22 mouse cellular contexts compared by ENCODE assay signal in genomic region chr8:24346390-24347113, GRCm38 (mm10).
A peak's percentile ranks its signal among the peaks of the same experiment; 100 is the strongest.
DNase-seq lines count a peak whose midpoint lies in the region; ATAC-seq and TF ChIP-seq lines count a peak whose summit lies in the region.
"Had no signal": no experiment of that assay in that cellular context is flagged by ENCODE, and none has a peak within 500 bp of the region (broad histone marks: within the 10 kb centered on the region; RNA-seq: fewer than 3 reads in every experiment).

No protein-coding gene starts in this region.

- no peaks in the 10 kb centered on the region for H3K9me3 ChIP-seq in kidney, embryonic 14.5 days (ENCODE audit: control insufficient read depth, low read length)
- H3K9me3 ChIP-seq in midbrain, embryonic 16.5 days (replicated peaks; ENCODE audit: control insufficient read depth, low read length, poor library complexity, severe bottlenecking) = no peaks in the 10 kb centered on the region
- H3K9me3 ChIP-seq: heart, embryonic 15.5 days; hindbrain, embryonic 10.5 days had no signal

- 43% methylated on average over 6 of the region's 6 CpGs for WGBS in kidney, embryonic 14.5 days
- 74% methylated on average over 6 of the region's 6 CpGs for WGBS in midbrain, embryonic 16.5 days

- no peak for DNase-seq in kidney, postnatal 4 days
- DNase-seq in embryo, embryonic 10.5 days (ENCODE audit: low spot score) = peak; percentile 43
- peak; percentile 74 for DNase-seq in forelimb bud, embryonic 11.5 days (ENCODE audit: low read depth, low spot score)
- no peak for DNase-seq in adrenal gland, postnatal 36 days
- DNase-seq: B cell, adult 2 months; cerebellum, postnatal 25 days; heart, adult 2 months; kidney, postnatal 10 days; liver; lung, adult 18-20 months; lung, postnatal 36 days; right cerebral cortex, postnatal 25 days; thymus, postnatal 36 days had no signal

- no peaks in the 10 kb centered on the region for H3K27me3 ChIP-seq in kidney, embryonic 14.5 days (ENCODE audit: control insufficient read depth, insufficient read depth, low read length)
- H3K27me3 ChIP-seq in myocyte (ENCODE audit: control insufficient read depth, insufficient read depth, insufficient read length) = peaks cover 21% of the 10 kb centered on the region
- H3K27me3 ChIP-seq in midbrain, embryonic 16.5 days (ENCODE audit: control insufficient read depth, insufficient read depth, low read depth, low read length) = no peaks in the 10 kb centered on the region
- H3K27me3 ChIP-seq: heart, embryonic 15.5 days had no signal

- ATAC-seq in kidney, embryonic 14.5 days (ENCODE audit: low FRiP score, low TSS enrichment) = peak; percentile 89
- no peak for ATAC-seq in midbrain, embryonic 16.5 days
- ATAC-seq: forebrain, embryonic 16.5 days had no signal

- no peak overlapping the region for H3K9ac ChIP-seq in kidney, embryonic 14.5 days (ENCODE audit: low read depth, low read length)
- H3K9ac ChIP-seq in midbrain, embryonic 16.5 days (ENCODE audit: low read depth, low read length) = no peak overlapping the region
- H3K9ac ChIP-seq: heart, embryonic 15.5 days had no signal

- no peaks in the 10 kb centered on the region for H3K4me1 ChIP-seq in kidney, embryonic 14.5 days (ENCODE audit: control insufficient read depth, insufficient read depth, low read length)
- H3K4me1 ChIP-seq in midbrain, embryonic 16.5 days (ENCODE audit: control insufficient read depth, insufficient read depth, low read length) = no peaks in the 10 kb centered on the region

- H3ac ChIP-seq in myocyte (ENCODE audit: control insufficient read depth, insufficient read length) = no peak overlapping the region

- no peak overlapping the region for H3K4me3 ChIP-seq in kidney, embryonic 14.5 days (ENCODE audit: low read length)
- no peak overlapping the region for H3K4me3 ChIP-seq in myocyte
- H3K4me3 ChIP-seq in midbrain, embryonic 16.5 days (ENCODE audit: low read depth, low read length) = no peak overlapping the region
- H3K4me3 ChIP-seq: erythroblast, embryonic 14.5 days; heart, adult 2 months; heart, embryonic 15.5 days; hindbrain, embryonic 10.5 days had no signal

- H3K27ac ChIP-seq in kidney, embryonic 14.5 days (ENCODE audit: low read depth, low read length) = no peak overlapping the region
- H3K27ac ChIP-seq in midbrain, embryonic 16.5 days (ENCODE audit: low read length) = no peak overlapping the region
- H3K27ac ChIP-seq: heart, adult 2 months; heart, embryonic 15.5 days; hindbrain, embryonic 10.5 days; stomach, postnatal 0 days had no signal

- no peak for TF ChIP-seq POLR2A in myocyte (IDR thresholded peaks at IDR 0.05; ENCODE audit: insufficient read length, low read depth)

- no peak overlapping the region for H3K4me2 ChIP-seq in kidney, embryonic 14.5 days (replicated peaks; ENCODE audit: low read depth, low read length)
- H3K4me2 ChIP-seq in myocyte (ENCODE audit: low read depth) = no peak overlapping the region
- H3K4me2 ChIP-seq in midbrain, embryonic 16.5 days (ENCODE audit: low read length) = no peak overlapping the region
- H3K4me2 ChIP-seq: heart, embryonic 15.5 days; midbrain, embryonic 11.5 days had no signal

- H3K79me2 ChIP-seq in myocyte (ENCODE audit: control insufficient read depth, insufficient read depth) = no peaks in the 10 kb centered on the region

- no peaks in the 10 kb centered on the region for H3K36me3 ChIP-seq in kidney, embryonic 14.5 days (ENCODE audit: control insufficient read depth, insufficient read depth, low read length)
- H3K36me3 ChIP-seq in myocyte (ENCODE audit: control insufficient read depth, insufficient read depth) = no peaks in the 10 kb centered on the region
- no peaks in the 10 kb centered on the region for H3K36me3 ChIP-seq in midbrain, embryonic 16.5 days (ENCODE audit: control insufficient read depth, insufficient read depth, low read length)
- H3K36me3 ChIP-seq: heart, embryonic 15.5 days; hindbrain, embryonic 10.5 days had no signal

TF ChIP-seq in myocyte, 11 proteins besides CTCF, POLR2A, EP300 and RAD21:
- TF ChIP-seq USF1 (IDR thresholded peaks at IDR 0.05; ENCODE audit: low read depth) (no peak), MYOD1 (IDR thresholded peaks at IDR 0.05; ENCODE audit: control insufficient read depth in 1 of 3, insufficient read length in 2 of 3, low read depth in 2 of 3) (peak in 2 of 3 experiments; percentile 74 to 85), TCF12 (IDR thresholded peaks at IDR 0.05; ENCODE audit: insufficient read depth, poor library complexity, severe bottlenecking) (peak; percentile 96), E2F4 (IDR thresholded peaks at IDR 0.05; ENCODE audit: insufficient read depth) (no peak), SRF (IDR thresholded peaks at IDR 0.05; ENCODE audit: control insufficient read depth, insufficient read length, low read depth) (no peak), MYOG (IDR thresholded peaks at IDR 0.05; ENCODE audit: control insufficient read depth in 1 of 3, insufficient read depth in 1 of 3, insufficient read length in 2 of 3, low read depth in 2 of 3) (peak; percentile 33 to 92 (median 65)), REST (IDR thresholded peaks at IDR 0.05; ENCODE audit: insufficient read depth, insufficient read length) (no peak), CEBPB (IDR thresholded peaks at IDR 0.05; ENCODE audit: insufficient read depth, poor library complexity, severe bottlenecking) (no peak), TCF3 (IDR thresholded peaks at IDR 0.05; ENCODE audit: insufficient read length, low read depth) (peak; percentile 77), POLR2AphosphoS2 (IDR thresholded peaks at IDR 0.05; ENCODE audit: insufficient read length, low read depth) (no peak), MAX (IDR thresholded peaks at IDR 0.05; ENCODE audit: low read depth) (no peak)
TF ChIP-seq in myocyte: peak in this region for 4.

Comparison
In these comparisons a context has a peak if more than half of its experiments do, and no peak if none do; other contexts are left out.
1. DNase-seq: peak in embryo, embryonic 10.5 days (single experiment) and forelimb bud, embryonic 11.5 days (single experiment); none in kidney, postnatal 4 days (0 of 2) and adrenal gland, postnatal 36 days (0 of 2).